Mouse (Mus musculus) heart, adult 9 months (tissue): ENCODE measurements at regions not wholly inside any gene's neighbourhood (a gene's known extent, or its start where the extent isn't known, plus 50 kb on each side); places are given as distances from the start of the nearest gene placed in this dataset.

Experiments
- DNase-seq, 2 experiments: peaks; one replicate each; pipeline ENCODE4 v3.0.0; 2022; ENCODE audit warnings: low spot score in 2 of 2

DNA sequence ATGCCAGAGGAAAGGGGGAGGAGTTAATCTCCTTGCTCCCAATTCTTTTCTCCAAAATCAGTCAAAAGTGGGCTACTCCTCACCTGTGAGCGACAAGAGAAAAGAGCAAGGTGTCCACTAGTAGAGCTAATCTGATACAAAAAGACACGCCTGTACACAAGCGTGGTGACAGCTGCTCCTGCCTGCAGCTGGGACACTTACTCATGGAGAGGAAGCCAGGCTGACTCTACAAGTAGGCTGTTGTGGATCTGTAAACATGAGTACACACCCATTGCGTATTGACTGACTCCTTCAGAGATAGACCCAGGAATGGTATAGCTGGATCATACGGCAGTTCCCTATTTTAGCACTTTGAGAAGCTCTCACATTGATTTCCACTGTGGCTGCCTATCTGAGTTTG, 129.7 kb downstream of the Nuak1 start:
- DNase-seq = no peak

GRCm38 (mm10) chr10:84312656-84313055, 127.7 kb downstream of the Nuak1 start:
- DNase-seq = no peak

GRCm38 (mm10) chr10:84316857-84317256, 123.5 kb downstream of the Nuak1 start:
- DNase-seq = no peak

- no peak for DNase-seq
These were observed 122.4 kb downstream of the Nuak1 start for GRCm38 (mm10) chr10:84317960-84318359.
